Mouse (Mus musculus): ENCODE measurements around the gene Ddn. TPM values are rescaled to one million over a fixed set of nuclear protein-coding genes. Genes with fewer than 3 reads are reported as not detected.

Gene Ddn
- total RNA-seq, 4 experiments from 2014 or later = 692 to 784 (median 734) TPM

DNA sequence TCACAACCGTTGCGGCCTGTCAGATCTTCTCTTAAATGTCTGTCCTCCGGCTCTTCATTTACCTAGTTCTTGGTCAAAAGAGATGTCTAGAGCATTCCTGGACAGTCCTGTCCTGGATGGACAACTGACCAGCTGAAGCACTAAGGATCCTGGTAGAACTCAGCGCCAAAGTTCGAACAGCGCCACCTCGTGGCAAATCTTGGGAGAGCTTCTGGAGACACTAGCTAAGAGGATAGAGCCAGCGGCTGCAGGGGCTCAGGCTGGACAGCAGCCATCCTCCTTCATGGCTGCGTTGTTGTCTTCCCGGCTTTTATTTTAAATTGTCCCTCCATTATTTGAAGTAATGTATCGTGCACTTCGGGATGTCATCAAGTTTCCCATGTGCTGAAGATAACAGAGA, 9.9 kb downstream of the Ddn start:
- peak in 1 of 2 experiments; percentile 73 for DNase-seq (ENCODE audit: low spot score in 2 of 2)

- DNase-seq (ENCODE audit: low spot score in 2 of 2) = no peak
Observed at GRCm38 (mm10) chr15:98798903-98799302, 10.4 kb downstream of the Ddn start.

- no peak for DNase-seq (ENCODE audit: low spot score in 2 of 2)
Observed at GRCm38 (mm10) chr15:98797835-98798492, 11.3 kb downstream of the Ddn start.

GRCm38 (mm10) chr15:98796803-98797595, 12.3 kb downstream of the Ddn start:
- DNase-seq (ENCODE audit: low spot score in 2 of 2) = peak in 1 of 2 experiments; percentile 62

DNA sequence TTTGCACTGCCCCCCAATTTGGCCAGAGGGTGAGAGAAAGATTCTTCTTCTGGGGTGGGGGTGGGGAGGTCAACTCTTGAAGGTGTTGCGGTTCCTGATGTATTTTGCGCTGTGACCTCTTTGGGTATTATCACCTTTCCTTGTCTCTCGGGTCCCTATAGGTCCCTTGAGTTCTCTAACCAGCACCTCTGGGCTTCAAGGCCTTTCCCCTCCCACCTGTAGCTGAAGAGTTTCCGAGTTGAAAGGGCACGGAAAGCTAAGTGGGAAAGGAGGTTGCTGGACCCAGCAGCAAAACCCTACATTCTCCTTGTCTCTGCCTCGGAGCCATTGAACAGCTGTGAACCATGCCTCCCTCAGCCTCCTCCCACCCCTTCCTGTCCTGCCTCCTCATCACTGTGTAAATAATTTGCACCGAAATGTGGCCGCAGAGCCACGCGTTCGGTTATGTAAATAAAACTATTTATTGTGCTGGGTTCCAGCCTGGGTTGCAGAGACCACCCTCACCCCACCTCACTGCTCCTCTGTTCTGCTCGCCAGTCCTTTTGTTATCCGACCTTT, 16.1 kb downstream of the Ddn start:
- no peak for DNase-seq (ENCODE audit: low spot score in 2 of 2)

- DNase-seq (ENCODE audit: low spot score in 2 of 2) = no peak
Observed at GRCm38 (mm10) chr15:98792233-98793020, 16.9 kb downstream of the Ddn start.

- no peak for DNase-seq (ENCODE audit: low spot score in 2 of 2)
Observed at GRCm38 (mm10) chr15:98791771-98792170, 17.5 kb downstream of the Ddn start.

- DNase-seq (ENCODE audit: low spot score in 2 of 2) = no peak
Observed at GRCm38 (mm10) chr15:98791221-98791620, 18.1 kb downstream of the Ddn start.

GRCm38 (mm10) chr15:98790761-98791160, 18.5 kb downstream of the Ddn start:
- no peak for DNase-seq (ENCODE audit: low spot score in 2 of 2)

DNA sequence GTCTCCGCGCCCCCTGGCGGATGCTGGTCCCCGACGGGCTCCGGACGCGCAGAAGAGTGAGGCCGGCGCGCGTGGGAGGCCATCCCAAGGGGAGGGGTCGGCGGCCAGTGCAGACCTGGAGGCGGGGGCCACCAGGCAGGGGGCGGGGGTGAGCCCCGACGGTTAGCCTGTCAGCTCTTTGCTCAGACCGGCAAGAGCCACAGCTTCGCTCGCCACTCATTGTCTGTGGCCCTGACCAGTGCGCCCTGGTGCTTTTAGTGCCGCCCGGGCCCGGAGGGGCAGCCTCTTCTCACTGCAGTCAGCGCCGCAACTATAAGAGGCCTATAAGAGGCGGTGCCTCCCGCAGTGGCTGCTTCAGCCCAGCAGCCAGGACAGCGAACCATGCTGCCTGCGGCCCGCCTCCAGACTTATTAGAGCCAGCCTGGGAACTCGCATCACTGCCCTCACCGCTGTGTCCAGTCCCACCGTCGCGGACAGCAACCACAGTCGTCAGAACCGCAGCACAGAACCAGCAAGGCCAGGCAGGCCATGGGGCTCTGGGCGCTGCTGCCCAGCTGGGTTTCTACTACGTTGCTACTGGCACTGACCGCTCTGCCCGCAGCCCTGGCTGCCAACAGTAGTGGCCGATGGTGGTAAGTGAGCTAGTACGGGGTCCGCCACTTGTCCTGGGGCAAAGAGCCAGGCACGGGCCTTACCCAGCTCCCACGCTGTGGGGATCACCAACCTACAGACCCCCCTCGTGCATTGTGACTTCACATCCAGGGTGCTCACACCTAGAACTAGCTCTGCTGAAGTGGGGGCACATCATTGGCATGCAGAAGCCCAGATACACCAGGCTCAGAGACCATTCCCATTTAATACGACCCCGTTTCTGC, 19.4 kb downstream of the Ddn start, which contains the start of gene Wnt1:
TSS of gene Wnt1 (plus strand) at position 197 of the 875 bp plus-strand sequence.
- no peak for DNase-seq (ENCODE audit: low spot score in 2 of 2)

DNA sequence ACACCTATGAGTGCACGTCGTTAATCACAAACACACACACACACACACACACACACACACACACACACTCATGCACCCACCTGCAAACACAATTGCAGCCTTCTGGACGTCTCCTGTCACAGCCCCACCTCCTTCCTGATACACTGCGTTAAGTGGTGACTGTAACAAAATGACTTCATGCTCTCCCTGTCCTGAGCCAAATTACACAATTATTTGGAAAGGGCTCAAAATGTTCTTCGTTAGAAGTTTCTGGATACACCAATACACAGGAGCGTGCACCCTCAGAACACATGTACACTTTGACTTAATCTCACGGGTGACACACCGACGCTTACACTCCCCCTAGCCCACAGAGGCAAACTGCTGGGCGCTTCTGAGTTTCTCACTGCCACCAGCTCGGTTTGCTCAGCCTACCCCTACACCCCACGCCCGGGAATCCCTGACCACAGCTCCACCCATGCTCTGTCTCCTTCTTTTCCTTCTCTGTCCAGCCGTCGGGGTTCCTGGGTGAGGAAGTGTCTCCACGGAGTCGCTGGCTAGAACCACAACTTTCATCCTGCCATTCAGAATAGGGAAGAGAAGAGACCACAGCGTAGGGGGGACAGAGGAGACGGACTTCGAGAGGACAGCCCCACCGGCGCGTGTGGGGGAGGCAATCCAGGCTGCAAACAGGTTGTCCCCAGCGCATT, 20.2 kb downstream of the Ddn start:
- no peak for DNase-seq (ENCODE audit: low spot score in 2 of 2)

GRCm38 (mm10) chr15:98787930-98788329, 21.4 kb downstream of the Ddn start:
- no peak for DNase-seq (ENCODE audit: low spot score in 2 of 2)

DNA sequence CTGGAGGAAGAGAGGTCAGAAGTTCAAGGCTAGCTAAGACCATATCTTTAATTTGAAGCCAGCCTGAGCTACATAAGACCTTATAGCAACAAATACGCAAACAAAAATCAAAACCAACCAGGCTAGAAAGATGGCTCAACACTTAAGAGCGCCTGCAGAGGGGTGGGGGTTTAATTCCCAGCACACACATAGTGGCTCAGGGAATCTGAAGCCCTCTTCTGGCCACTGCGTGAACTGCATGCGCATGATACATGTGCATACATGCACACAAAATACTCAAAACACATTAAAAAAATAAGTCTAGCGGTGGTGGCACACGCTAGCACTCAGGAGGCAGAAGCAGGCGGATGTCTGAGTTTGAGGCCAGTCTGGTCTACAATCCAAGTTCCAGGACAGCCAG, 23.5 kb downstream of the Ddn start:
- no peak for DNase-seq (ENCODE audit: low spot score in 2 of 2)

- no peak for DNase-seq (ENCODE audit: low spot score in 2 of 2)
Observed at GRCm38 (mm10) chr15:98781166-98781565, 28.1 kb downstream of the Ddn start.

GRCm38 (mm10) chr15:98780573-98780972, 28.7 kb downstream of the Ddn start:
- DNase-seq (ENCODE audit: low spot score in 2 of 2) = no peak

DNA sequence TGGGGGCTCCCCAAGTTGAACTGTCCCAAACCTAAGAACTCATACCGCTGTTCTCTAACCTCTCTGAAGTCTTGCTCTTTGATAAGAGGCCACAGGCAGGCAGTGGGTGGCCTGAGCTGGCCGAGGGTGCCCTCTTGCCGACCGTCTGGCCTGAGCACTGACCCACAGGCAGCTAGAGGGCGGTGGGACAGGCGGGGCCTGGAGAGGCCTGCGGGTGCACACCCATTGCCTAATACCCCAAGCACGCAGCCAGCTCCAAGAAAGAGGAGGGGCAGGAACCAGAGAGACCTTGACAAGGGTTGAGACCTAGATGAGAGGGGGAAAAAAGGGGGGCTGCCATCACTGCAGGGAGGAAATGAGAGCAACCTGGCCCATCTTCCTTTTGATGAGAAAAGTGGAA, 29.2 kb downstream of the Ddn start:
- no peak for DNase-seq (ENCODE audit: low spot score in 2 of 2)

DNA sequence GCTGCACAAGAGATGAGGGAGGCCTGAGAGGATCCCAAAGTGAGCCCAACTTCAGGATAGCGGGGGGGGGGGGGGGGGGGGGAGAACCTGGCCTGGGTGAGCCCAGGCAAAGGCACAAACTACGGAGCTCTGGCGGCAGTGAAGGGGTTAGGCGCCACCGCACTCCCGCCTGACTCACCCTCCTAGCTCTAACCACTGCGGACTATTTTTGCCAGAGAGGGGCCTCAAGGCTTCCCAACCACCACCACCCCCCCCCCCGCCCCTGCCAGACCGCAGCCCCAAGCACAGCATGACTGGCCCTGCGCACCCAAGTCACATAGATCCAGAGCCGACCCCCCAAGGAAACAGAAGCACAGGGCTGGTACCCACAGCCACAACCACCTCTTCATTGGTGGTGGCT, 30.5 kb downstream of the Ddn start:
- DNase-seq (ENCODE audit: low spot score in 2 of 2) = no peak

GRCm38 (mm10) chr15:98778191-98778770, 31.0 kb downstream of the Ddn start:
- DNase-seq (ENCODE audit: low spot score in 2 of 2) = no peak

DNA sequence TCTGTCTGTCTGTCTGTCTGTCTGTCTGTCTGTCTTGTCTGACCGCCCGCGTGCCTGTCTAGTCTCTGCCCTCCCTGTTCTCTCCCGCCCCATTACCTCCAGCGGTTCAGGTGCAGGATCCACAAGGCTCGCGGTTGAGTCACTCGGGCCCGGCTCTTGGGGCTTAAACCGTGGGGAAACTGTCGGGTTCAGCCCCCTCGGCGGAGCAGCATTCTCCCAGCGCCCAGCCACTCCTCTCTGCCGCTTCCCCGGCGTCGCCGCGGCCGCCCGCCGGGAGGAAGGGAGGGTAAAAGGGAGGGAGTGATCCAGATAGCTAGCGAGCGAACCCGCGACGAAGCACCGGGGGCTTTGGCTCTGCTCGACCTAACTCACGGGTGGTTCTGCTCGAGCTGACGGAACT, 31.5 kb downstream of the Ddn start, which contains the start of gene Wnt10b:
TSS of gene Wnt10b (minus strand) at position 389 of the 400 bp plus-strand sequence.
- no peak for DNase-seq (ENCODE audit: low spot score in 2 of 2)

Data from left cerebral cortex, adult 8-10 months (tissue).